Mouse (Mus musculus) limb, embryonic 15.5 days (tissue): ENCODE results near the gene Jsrp1. TPM values are rescaled to one million over a fixed set of nuclear protein-coding genes. Genes with fewer than 3 reads are reported as not detected.
A peak's percentile ranks its signal among the peaks of the same experiment; 100 is the strongest.
"Not testable (repeated sequence)": the region's sequence is repeated elsewhere in the genome, so short reads cannot be mapped to it uniquely, and the experiment has no call there.

Experiments
- ATAC-seq: fragments of 200-750 bp; cut with Nextera tagmentation; 2 replicates; pipeline ENCODE4 v1.8.0; 2017; ENCODE audit warnings: low read depth, moderate TSS enrichment; ENCODE audit not compliant: insufficient number of reproducible peaks, low FRiP score, low TSS enrichment
- H3K27ac ChIP-seq: fragments of 300-500 bp; sonication (generic); 2 replicates; pipeline ENCODE4 v1.5.1; 2015; ENCODE audit warnings: moderate library complexity, mild to moderate bottlenecking, inconsistent platforms
- H3K27me3 ChIP-seq: fragments of 300-500 bp; sonication (generic); 2 replicates; pipeline ENCODE4 v1.6.1; 2015; ENCODE audit warnings: inconsistent platforms
- H3K36me3 ChIP-seq: fragments of 300-500 bp; sonication (generic); 2 replicates; pipeline ENCODE4 v1.6.1; 2015; ENCODE audit warnings: inconsistent platforms
- H3K4me1 ChIP-seq: fragments of 300-500 bp; sonication (generic); 2 replicates; pipeline ENCODE4 v1.6.1; 2015; ENCODE audit warnings: inconsistent platforms
- H3K4me2 ChIP-seq: fragments of 300-500 bp; sonication (generic); 2 replicates; pipeline ENCODE4 v1.6.1; 2015; ENCODE audit warnings: mild to moderate bottlenecking, inconsistent platforms
- H3K4me3 ChIP-seq: fragments of 300-500 bp; sonication (generic); 2 replicates; pipeline ENCODE4 v1.5.1; 2015; ENCODE audit warnings: mild to moderate bottlenecking, inconsistent platforms
- H3K9ac ChIP-seq: fragments of 300-500 bp; sonication (generic); 2 replicates; pipeline ENCODE4 v1.6.1; 2015; ENCODE audit warnings: inconsistent platforms
- H3K9me3 ChIP-seq: fragments of 300-500 bp; sonication (generic); 2 replicates; pipeline ENCODE4 v1.6.1; 2016; ENCODE audit warnings: inconsistent platforms
- WGBS: fragments of 180-500 bp; shearing (Covaris S2); methylation state at CpG from one replicate; pipeline ENCODE4 v1.1.7; 2015; 5-methylcytosine and 5-hydroxymethylcytosine counted together
- polyA plus RNA-seq: library from polyadenylated mRNA; unstranded; fragments of >200 nt; fragmentation: Nextera tagmentation; extraction: Ambion mirVana; gene quantifications from 2 replicates; pipeline ENCODE4 v1.2.1, GENCODE M21; 2015

The Jsrp1 gene
- polyA plus RNA-seq, 1 experiment from 2014 or later, result 7.5 TPM

GRCm38 (mm10) chr10:80819406-80819805, 6.1 kb upstream of the Jsrp1 start:
- H3K9ac ChIP-seq, result no peak overlapping the region
- 57% methylated on average over 3 of the region's 3 CpGs for WGBS
- H3K27me3 ChIP-seq, result no peaks in the 10 kb centered on the region
- no peak for ATAC-seq
- H3K4me2 ChIP-seq, result no peak overlapping the region
- H3K36me3 ChIP-seq, result no peaks in the 10 kb centered on the region
- no peaks in the 10 kb centered on the region for H3K9me3 ChIP-seq
- H3K27ac ChIP-seq, result no peak overlapping the region
- no peaks in the 10 kb centered on the region for H3K4me1 ChIP-seq
- no peak overlapping the region for H3K4me3 ChIP-seq

DNA sequence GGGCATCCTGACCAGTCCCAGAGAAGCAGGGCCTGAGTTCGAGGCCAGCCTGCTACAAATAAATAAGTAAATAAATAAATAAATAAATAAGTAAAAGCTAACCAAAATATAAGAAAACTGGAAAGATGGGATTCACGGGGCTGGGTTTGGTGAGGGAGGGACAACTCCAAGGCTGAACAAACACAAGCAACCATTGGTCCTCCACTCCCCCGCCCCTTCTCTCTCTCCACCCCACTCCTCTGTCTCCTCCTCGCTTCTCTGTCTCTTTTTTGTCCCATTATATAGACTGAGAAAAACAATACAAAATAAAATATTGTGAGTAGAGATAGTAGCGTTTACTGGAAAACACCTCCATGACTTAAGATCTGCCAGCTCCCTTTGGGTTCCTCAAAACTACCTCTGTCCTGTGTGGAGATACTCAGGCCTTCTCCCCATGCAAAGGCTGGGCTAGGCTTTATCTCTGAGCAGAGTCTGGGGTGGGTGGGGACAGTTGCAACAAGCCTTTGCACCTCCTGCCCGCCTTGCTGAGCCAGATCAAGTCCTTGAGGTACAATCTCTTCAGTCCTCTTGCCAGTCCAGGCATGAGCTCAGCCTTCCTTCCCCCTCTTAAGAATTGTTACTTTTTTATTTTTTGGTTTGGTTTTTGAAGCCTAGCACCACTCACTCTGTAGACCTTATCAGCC, 5.4 kb upstream of the Jsrp1 start:
- WGBS, result 51% methylated on average over 6 of the region's 6 CpGs
- H3K27me3 ChIP-seq, result no peaks in the 10 kb centered on the region
- no peaks in the 10 kb centered on the region for H3K36me3 ChIP-seq
- no peaks in the 10 kb centered on the region for H3K4me1 ChIP-seq
- no peak overlapping the region for H3K4me3 ChIP-seq
- H3K9ac ChIP-seq, result no peak overlapping the region
- H3K9me3 ChIP-seq, result no peaks in the 10 kb centered on the region
- no peak overlapping the region for H3K4me2 ChIP-seq
- ATAC-seq, result no peak
- H3K27ac ChIP-seq, result no peak overlapping the region

GRCm38 (mm10) chr10:80817955-80818354, 4.7 kb upstream of the Jsrp1 start:
- H3K9ac ChIP-seq, H3K27me3 ChIP-seq, H3K4me1 ChIP-seq, H3K36me3 ChIP-seq, H3K4me2 ChIP-seq, H3K27ac ChIP-seq, H3K4me3 ChIP-seq, H3K9me3 ChIP-seq, ATAC-seq: not testable (repeated sequence)
- WGBS, result 83% methylated on average over 7 of the region's 7 CpGs

- Histone ChIP-seq H3K4me2 (no peak overlapping the region), H3K4me3 (no peak overlapping the region), H3K9me3 (no peaks in the 10 kb centered on the region), H3K36me3 (no peaks in the 10 kb centered on the region), H3K4me1 (0 out of 2 replicates have a peak, but pooled peaks cover 5% of the 10 kb centered on the region), H3K27me3 (0 out of 2 replicates have a peak, but pooled peaks cover 8% of the 10 kb centered on the region), H3K27ac (no peak overlapping the region), H3K9ac (no peak overlapping the region)
- WGBS, result 62% methylated on average over 2 of the region's 2 CpGs
- no peak for ATAC-seq
These were observed 3.9 kb upstream of the Jsrp1 start for GRCm38 (mm10) chr10:80817164-80817563.

DNA sequence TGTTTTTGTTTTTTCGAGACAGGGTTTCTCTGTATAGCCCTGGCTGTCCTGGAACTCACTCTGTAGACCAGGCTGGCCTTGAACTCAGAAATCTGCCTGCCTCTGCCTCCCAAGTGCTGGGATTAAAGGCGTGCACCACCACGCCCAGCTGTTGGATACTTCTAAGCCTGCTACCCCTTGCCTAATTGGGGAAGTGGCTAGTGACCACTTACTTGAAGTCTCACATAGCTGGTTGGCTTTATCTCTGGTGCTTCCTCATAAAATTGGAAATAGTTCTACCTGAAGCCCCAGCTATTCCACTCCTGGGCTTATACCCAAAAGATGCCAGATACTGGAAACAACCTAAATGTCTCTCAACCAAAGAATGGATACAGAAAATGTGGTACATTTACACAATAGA, 3.0 kb upstream of the Jsrp1 start:
- not testable (repeated sequence) for H3K4me1 ChIP-seq, H3K27ac ChIP-seq, H3K9ac ChIP-seq, H3K9me3 ChIP-seq, ATAC-seq, H3K27me3 ChIP-seq, H3K36me3 ChIP-seq, H3K4me3 ChIP-seq, H3K4me2 ChIP-seq
- 77% methylated on average over 3 of the region's 3 CpGs for WGBS

GRCm38 (mm10) chr10:80814800-80815199, 1.5 kb upstream of the Jsrp1 start:
- Histone ChIP-seq H3K4me2 (no peak overlapping the region), H3K9me3 (no peaks in the 10 kb centered on the region), H3K9ac (no peak overlapping the region), H3K27me3 (peaks cover 18% of the 10 kb centered on the region), H3K4me1 (peaks cover 12% of the 10 kb centered on the region), H3K4me3 (no peak overlapping the region), H3K36me3 (no peaks in the 10 kb centered on the region), H3K27ac (no peak overlapping the region)
- ATAC-seq, result no peak
- WGBS, result 59% methylated on average over 7 of the region's 7 CpGs

- peak overlapping the region; percentile 17; the same call in 1 of the 2 replicates for H3K27ac ChIP-seq
- H3K27me3 ChIP-seq, result peaks cover 38% of the 10 kb centered on the region
- WGBS, result 51% methylated on average over 5 of the region's 5 CpGs
These were observed 782 bp downstream of the Jsrp1 start for GRCm38 (mm10) chr10:80812391-80813041.

DNA sequence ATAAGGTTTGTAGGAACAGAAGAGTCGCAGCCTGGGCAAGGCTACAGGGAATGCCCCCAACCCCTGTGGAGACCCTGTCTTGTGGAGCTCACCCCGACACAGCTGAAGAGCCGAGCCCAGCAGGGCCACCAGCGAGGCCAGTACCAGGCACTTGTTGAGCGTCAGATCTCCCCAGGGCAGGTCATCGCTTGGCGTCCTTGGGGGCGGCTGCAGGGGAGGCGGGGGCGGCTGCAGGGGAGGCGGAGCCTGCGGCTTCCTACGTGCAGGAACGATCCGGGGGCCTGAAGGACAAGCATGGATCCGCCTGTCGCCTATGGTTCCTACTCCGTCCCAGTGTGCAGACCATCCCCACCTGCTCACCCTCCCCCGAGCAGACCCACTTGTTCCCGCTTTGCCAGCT, 3.2 kb downstream of the Jsrp1 start:
- Histone ChIP-seq H3K4me3 (no peak overlapping the region; the same call in 1 of the 2 replicates), H3K4me1 (peaks cover 53% of the 10 kb centered on the region), H3K4me2 (0 out of 2 replicates have a peak overlapping the region, but pooled peaks have one; percentile 17), H3K27me3 (peaks cover 38% of the 10 kb centered on the region), H3K9ac (no peak overlapping the region), H3K27ac (no peak overlapping the region), H3K9me3 (no peaks in the 10 kb centered on the region), H3K36me3 (peaks cover 3% of the 10 kb centered on the region)
- ATAC-seq, result no peak
- 2% methylated on average over 20 of the region's 20 CpGs for WGBS

More at GRCm38 (mm10) chr10:80812391-80813041, 782 bp downstream of the Jsrp1 start:
- ATAC-seq, result no peak
- Histone ChIP-seq H3K9me3 (no peaks in the 10 kb centered on the region), H3K36me3 (no peaks in the 10 kb centered on the region), H3K4me3 (no peak overlapping the region), H3K9ac (no peak overlapping the region), H3K4me1 (peaks cover 30% of the 10 kb centered on the region), H3K4me2 (no peak overlapping the region)

DNA sequence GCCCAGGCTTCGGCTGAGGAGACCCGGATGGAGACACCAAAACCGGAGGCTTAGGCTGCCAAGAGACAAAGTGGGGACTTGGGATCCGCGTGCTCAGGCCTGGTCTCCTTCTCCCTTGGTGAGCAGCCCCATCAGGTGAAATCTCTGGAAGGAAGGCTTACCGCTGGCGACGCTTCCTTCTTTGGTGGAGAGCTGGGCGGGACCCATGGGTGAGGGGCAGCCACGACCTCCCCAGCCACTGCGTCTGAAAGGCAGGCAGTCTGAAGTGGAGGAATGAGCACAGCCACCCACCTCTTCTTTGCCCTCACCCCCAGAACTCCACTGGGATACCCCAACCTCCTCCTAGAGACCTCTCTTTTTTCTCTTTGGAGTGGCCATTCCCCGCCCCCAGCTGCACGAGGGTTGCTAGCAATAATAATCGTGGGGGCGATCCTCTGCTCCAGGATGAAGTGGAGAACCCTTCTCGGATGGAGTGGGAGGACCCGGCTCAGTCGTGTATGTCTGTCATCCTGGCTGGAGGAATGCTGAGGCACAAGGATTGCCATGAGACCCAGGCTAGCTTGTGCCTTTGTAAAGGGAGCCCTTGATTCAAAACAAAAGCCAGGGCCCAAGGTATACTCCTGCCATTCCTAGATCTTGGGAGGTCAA, 4.2 kb downstream of the Jsrp1 start:
- Histone ChIP-seq H3K4me3 (peak overlapping the region; percentile 16), H3K27me3 (peaks cover 38% of the 10 kb centered on the region)

DNA sequence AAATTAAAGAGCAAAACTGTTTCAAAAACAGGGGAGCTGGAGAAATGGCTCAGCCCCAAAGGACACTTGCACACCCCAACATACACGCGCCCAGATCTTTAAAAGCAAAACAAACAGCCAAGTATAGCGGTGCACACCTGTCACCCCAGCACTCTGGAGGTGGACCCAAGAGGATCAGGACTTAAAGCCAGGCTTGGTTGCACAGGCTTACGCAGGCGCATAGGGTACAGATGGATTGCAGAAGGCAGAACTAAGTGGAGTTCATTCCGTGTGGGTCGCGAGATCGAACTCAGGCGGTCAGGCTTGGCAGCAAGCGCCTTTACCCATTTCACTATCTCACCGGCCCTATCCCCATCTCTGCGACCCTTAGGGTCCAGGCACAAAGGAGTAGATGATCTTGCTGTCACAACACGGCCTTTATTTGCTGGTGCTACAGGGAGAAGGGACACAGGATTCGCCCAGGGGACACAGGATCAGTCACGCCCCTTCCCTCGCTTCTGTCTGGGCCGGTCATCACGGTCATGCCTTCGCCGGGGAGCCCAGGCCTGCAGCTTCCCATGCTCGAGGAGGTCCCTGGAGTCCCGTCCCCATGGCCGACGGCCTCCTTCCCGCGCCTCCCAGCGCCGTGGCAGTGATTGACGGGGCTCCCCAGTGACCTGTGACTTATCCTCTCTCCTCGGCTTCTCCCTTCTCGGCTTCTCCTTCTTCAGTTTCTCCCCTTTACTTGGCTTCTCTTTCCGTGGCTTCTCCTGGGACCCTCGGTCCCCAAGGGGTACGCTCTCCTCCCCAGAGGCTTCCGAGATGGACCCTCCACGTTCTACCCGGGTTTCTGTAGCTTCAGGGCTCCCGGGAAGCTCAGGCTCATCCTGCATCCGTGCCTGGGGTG, 5.0 kb downstream of the Jsrp1 start:
- 21% methylated on average over 40 of the region's 40 CpGs for WGBS

More for the DNA sequence above, 4.2 kb downstream of the Jsrp1 start:
- ATAC-seq, result no peak
- Histone ChIP-seq H3K27ac (no peak overlapping the region), H3K4me2 (peak overlapping the region; percentile 20; the same call in 1 of the 2 replicates), H3K9me3 (no peaks in the 10 kb centered on the region), H3K4me1 (peaks cover 55% of the 10 kb centered on the region), H3K9ac (0 out of 2 replicates have a peak overlapping the region, but pooled peaks have one; percentile 14), H3K36me3 (peaks cover 13% of the 10 kb centered on the region)
- 10% methylated on average over 18 of the region's 18 CpGs for WGBS

GRCm38 (mm10) chr10:80807057-80807627, 6.2 kb downstream of the Jsrp1 start:
- peaks cover 50% of the 10 kb centered on the region for H3K4me1 ChIP-seq

More for the DNA sequence above, 5.0 kb downstream of the Jsrp1 start:
- H3K4me3 ChIP-seq, result peak overlapping the region; percentile 16
- H3K9me3 ChIP-seq, result no peaks in the 10 kb centered on the region
- H3K36me3 ChIP-seq, result peaks cover 20% of the 10 kb centered on the region
- peak overlapping the region; percentile 95 for H3K4me2 ChIP-seq
- ATAC-seq, result no peak
- H3K4me1 ChIP-seq, result peaks cover 55% of the 10 kb centered on the region
- peaks cover 35% of the 10 kb centered on the region for H3K27me3 ChIP-seq
- 0 out of 2 replicates have a peak overlapping the region, but pooled peaks have one; percentile 10 for H3K9ac ChIP-seq
- H3K27ac ChIP-seq, result no peak overlapping the region

More at GRCm38 (mm10) chr10:80807057-80807627, 6.2 kb downstream of the Jsrp1 start:
- peak; percentile 55 for ATAC-seq
- Histone ChIP-seq H3K4me2 (peak overlapping the region; percentile 95), H3K9ac (peak overlapping the region; percentile 35), H3K36me3 (peaks cover 32% of the 10 kb centered on the region), H3K27me3 (peaks cover 30% of the 10 kb centered on the region), H3K4me3 (peak overlapping the region; percentile 49), H3K27ac (peak overlapping the region; percentile 81), H3K9me3 (no peaks in the 10 kb centered on the region)
- 1% methylated on average over 54 of the region's 58 CpGs for WGBS
